Mouse (Mus musculus) neural tube, embryonic 13.5 days (tissue): ENCODE data around the gene Gm20388. TPM values are rescaled to one million over a fixed set of nuclear protein-coding genes. Genes with fewer than 3 reads are reported as not detected.
"Not testable (repeated sequence)": the region's sequence is repeated elsewhere in the genome, so short reads cannot be mapped to it uniquely, and the experiment has no call there.

Experiments used
- ATAC-seq: fragments of 200-750 bp; cut with Nextera tagmentation; 2 replicates; pipeline ENCODE4 v1.8.0; 2017; ENCODE audit warnings: low read depth, mild to moderate bottlenecking, moderate TSS enrichment, moderate library complexity
- H3K27ac ChIP-seq: fragments of 300-500 bp; sonication (generic); replicated peaks from 2 replicates; pipeline ENCODE4 v1.5.1; 2015; ENCODE audit warnings: moderate library complexity, mild to moderate bottlenecking, inconsistent platforms
- H3K27me3 ChIP-seq: fragments of 300-500 bp; sonication (generic); 2 replicates; pipeline ENCODE4 v1.6.1; 2015; ENCODE audit warnings: mild to moderate bottlenecking, inconsistent platforms
- H3K36me3 ChIP-seq: fragments of 300-500 bp; sonication (generic); 2 replicates; pipeline ENCODE4 v1.6.1; 2015; ENCODE audit warnings: mild to moderate bottlenecking, inconsistent platforms
- H3K4me1 ChIP-seq: fragments of 300-500 bp; sonication (generic); replicated peaks from 2 replicates; pipeline ENCODE4 v1.6.1; 2015; ENCODE audit warnings: inconsistent platforms
- H3K4me2 ChIP-seq: fragments of 300-500 bp; sonication (generic); 2 replicates; pipeline ENCODE4 v1.6.1; 2015; ENCODE audit warnings: inconsistent platforms, mild to moderate bottlenecking, moderate library complexity
- H3K4me3 ChIP-seq: fragments of 300-500 bp; sonication (generic); 2 replicates; pipeline ENCODE4 v1.5.1; 2015; ENCODE audit warnings: mild to moderate bottlenecking, inconsistent platforms
- H3K9ac ChIP-seq: fragments of 300-500 bp; sonication (generic); 2 replicates; pipeline ENCODE4 v1.6.1; 2015; ENCODE audit warnings: moderate library complexity, mild to moderate bottlenecking, inconsistent platforms
- H3K9me3 ChIP-seq: fragments of 300-500 bp; sonication (generic); 2 replicates; pipeline ENCODE4 v1.6.1; 2016; ENCODE audit warnings: inconsistent platforms
- WGBS: fragments of 180-500 bp; shearing (Covaris S2); methylation state at CpG from one replicate; pipeline ENCODE4 v1.1.7; 2015; 5-methylcytosine and 5-hydroxymethylcytosine counted together
- polyA plus RNA-seq: library from polyadenylated mRNA; unstranded; fragments of >200 nt; fragmentation: Nextera tagmentation; extraction: Ambion mirVana; gene quantifications from 2 replicates; pipeline ENCODE4 v1.2.1, GENCODE M21; 2015

Gene Gm20388
- polyA plus RNA-seq, 1 experiment from 2014 or later = 0.27 TPM

- no peak for ATAC-seq
- 96% methylated on average over 27 of the region's 27 CpGs for WGBS
Measured at GRCm38 (mm10) chr8:123426511-123427509, 3516.2 kb downstream of the Gm20388 start.

GRCm38 (mm10) chr8:123427639-123428275, 3517.1 kb downstream of the Gm20388 start:
- H3K36me3 ChIP-seq = peaks cover 9% of the 10 kb centered on the region
- no peak overlapping the region for H3K9ac ChIP-seq
- 0 out of 2 replicates have a peak, but pooled peaks cover under 1% of the 10 kb centered on the region for H3K4me1 ChIP-seq
- H3K27ac ChIP-seq = no peak overlapping the region
- peaks cover 54% of the 10 kb centered on the region for H3K9me3 ChIP-seq
- WGBS = 95% methylated on average over 24 of the region's 24 CpGs
- no peaks in the 10 kb centered on the region for H3K27me3 ChIP-seq
- no peak overlapping the region for H3K4me2 ChIP-seq
- H3K4me3 ChIP-seq = no peak overlapping the region
- ATAC-seq = no peak

More at GRCm38 (mm10) chr8:123426511-123427509, 3516.2 kb downstream of the Gm20388 start:
- peaks cover 18% of the 10 kb centered on the region for H3K36me3 ChIP-seq
- H3K4me2 ChIP-seq = no peak overlapping the region
- peaks cover 46% of the 10 kb centered on the region for H3K9me3 ChIP-seq
- no peak overlapping the region for H3K9ac ChIP-seq
- H3K27me3 ChIP-seq = no peaks in the 10 kb centered on the region
- peaks cover 9% of the 10 kb centered on the region for H3K4me1 ChIP-seq
- H3K27ac ChIP-seq = no peak overlapping the region
- no peak overlapping the region for H3K4me3 ChIP-seq

- Histone ChIP-seq H3K27me3 (no peaks in the 10 kb centered on the region), H3K4me1 (no peaks in the 10 kb centered on the region), H3K27ac (no peak overlapping the region), H3K9me3 (peaks cover 60% of the 10 kb centered on the region), H3K9ac (no peak overlapping the region), H3K4me2 (no peak overlapping the region), H3K36me3 (peaks cover 3% of the 10 kb centered on the region; the same call in 1 of the 2 replicates), H3K4me3 (no peak overlapping the region)
- 97% methylated on average over 29 of the region's 29 CpGs for WGBS
- no peak for ATAC-seq
Measured at GRCm38 (mm10) chr8:123428343-123428893, 3517.8 kb downstream of the Gm20388 start.

- no peaks in the 10 kb centered on the region for H3K4me1 ChIP-seq
- H3K9me3 ChIP-seq = peaks cover 63% of the 10 kb centered on the region
Measured at GRCm38 (mm10) chr8:123428939-123429721, 3518.5 kb downstream of the Gm20388 start.

GRCm38 (mm10) chr8:123429722-123430013, 3519.0 kb downstream of the Gm20388 start:
- not testable (repeated sequence) for H3K27me3 ChIP-seq, H3K4me2 ChIP-seq, H3K36me3 ChIP-seq, H3K9ac ChIP-seq, H3K4me1 ChIP-seq, H3K27ac ChIP-seq, H3K4me3 ChIP-seq, ATAC-seq
- H3K9me3 ChIP-seq = peaks cover 63% of the 10 kb centered on the region
- 96% methylated on average over 15 of the region's 15 CpGs for WGBS

More at GRCm38 (mm10) chr8:123428939-123429721, 3518.5 kb downstream of the Gm20388 start:
- Histone ChIP-seq H3K9ac (no peak overlapping the region), H3K36me3 (no peaks in the 10 kb centered on the region), H3K4me3 (no peak overlapping the region), H3K4me2 (no peak overlapping the region), H3K27me3 (no peaks in the 10 kb centered on the region), H3K27ac (no peak overlapping the region)
- WGBS = 93% methylated on average over 23 of the region's 23 CpGs
- no peak for ATAC-seq

GRCm38 (mm10) chr8:123430936-123431335, 3520.3 kb downstream of the Gm20388 start:
- H3K27ac ChIP-seq, H3K4me1 ChIP-seq, H3K36me3 ChIP-seq, H3K9ac ChIP-seq, H3K4me2 ChIP-seq, H3K4me3 ChIP-seq, H3K27me3 ChIP-seq, ATAC-seq: not testable (repeated sequence)
- WGBS = 94% methylated on average over 8 of the region's 8 CpGs
- H3K9me3 ChIP-seq = peaks cover 63% of the 10 kb centered on the region

GRCm38 (mm10) chr8:123431616-123432365, 3521.2 kb downstream of the Gm20388 start:
- H3K9ac ChIP-seq = no peak overlapping the region
- H3K27me3 ChIP-seq = no peaks in the 10 kb centered on the region
- H3K36me3 ChIP-seq = no peaks in the 10 kb centered on the region
- WGBS = 96% methylated on average over 25 of the region's 25 CpGs
- H3K9me3 ChIP-seq = peaks cover 57% of the 10 kb centered on the region
- no peak overlapping the region for H3K27ac ChIP-seq
- no peaks in the 10 kb centered on the region for H3K4me1 ChIP-seq
- no peak for ATAC-seq
- no peak overlapping the region for H3K4me3 ChIP-seq
- H3K4me2 ChIP-seq = no peak overlapping the region

GRCm38 (mm10) chr8:123432381-123432780, 3521.7 kb downstream of the Gm20388 start:
- H3K4me2 ChIP-seq = no peak overlapping the region
- H3K27me3 ChIP-seq = no peaks in the 10 kb centered on the region
- H3K27ac ChIP-seq = no peak overlapping the region
- no peak for ATAC-seq
- H3K4me1 ChIP-seq = no peaks in the 10 kb centered on the region
- no peak overlapping the region for H3K4me3 ChIP-seq
- peaks cover 51% of the 10 kb centered on the region for H3K9me3 ChIP-seq
- 95% methylated on average over 16 of the region's 16 CpGs for WGBS
- no peak overlapping the region for H3K9ac ChIP-seq
- no peaks in the 10 kb centered on the region for H3K36me3 ChIP-seq

GRCm38 (mm10) chr8:123433241-123433974, 3522.8 kb downstream of the Gm20388 start:
- not testable (repeated sequence) for H3K27me3 ChIP-seq, ATAC-seq, H3K36me3 ChIP-seq, H3K9ac ChIP-seq, H3K4me2 ChIP-seq, H3K27ac ChIP-seq, H3K4me3 ChIP-seq, H3K4me1 ChIP-seq
- WGBS = 97% methylated on average over 47 of the region's 47 CpGs
- H3K9me3 ChIP-seq = peaks cover 40% of the 10 kb centered on the region

- peaks cover 11% of the 10 kb centered on the region; the same call in 1 of the 2 replicates for H3K36me3 ChIP-seq
- no peaks in the 10 kb centered on the region for H3K9me3 ChIP-seq
- no peak overlapping the region for H3K4me2 ChIP-seq
- H3K9ac ChIP-seq = no peak overlapping the region
- 92% methylated on average over 2 of the region's 2 CpGs for WGBS
- no peak overlapping the region for H3K27ac ChIP-seq
- H3K27me3 ChIP-seq = no peaks in the 10 kb centered on the region
- peaks cover 12% of the 10 kb centered on the region for H3K4me1 ChIP-seq
- no peak overlapping the region for H3K4me3 ChIP-seq
- ATAC-seq = no peak
Measured at GRCm38 (mm10) chr8:123441788-123442187, 3531.1 kb downstream of the Gm20388 start.
